Mouse (Mus musculus): ENCODE measurements at regions not wholly inside any gene's neighbourhood (a gene's known extent, or its start where the extent isn't known, plus 50 kb on each side); places are given as distances from the start of the nearest gene placed in this dataset.

DNA sequence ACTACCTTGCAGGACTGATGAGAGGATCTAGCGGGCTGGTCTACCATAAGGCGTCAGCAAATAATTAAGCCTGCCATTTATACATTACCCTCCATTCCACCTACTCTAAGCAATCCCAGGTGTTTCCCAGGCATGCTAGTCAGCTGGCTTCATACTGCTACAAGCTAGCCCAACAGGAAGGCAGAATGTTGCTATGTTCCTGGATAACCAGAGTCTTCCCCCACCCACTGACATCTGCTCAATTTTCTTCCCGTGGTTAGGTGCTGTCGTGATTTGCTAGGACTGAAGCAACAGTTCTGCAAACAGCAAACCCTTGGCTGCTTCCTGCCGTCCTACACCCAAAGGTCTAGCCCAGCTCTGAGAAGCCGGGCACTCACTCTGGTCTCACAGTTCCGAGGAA is 131.6 kb downstream of the Rpl14 start:
- TF ChIP-seq POLR2AphosphoS2 (IDR thresholded peaks at IDR 0.05; ENCODE audit: insufficient read length, low read depth) (no peak), MAX (IDR thresholded peaks at IDR 0.05; ENCODE audit: low read depth) (no peak)
